19 mouse cellular contexts compared by ENCODE assay signal in the genomic region with DNA sequence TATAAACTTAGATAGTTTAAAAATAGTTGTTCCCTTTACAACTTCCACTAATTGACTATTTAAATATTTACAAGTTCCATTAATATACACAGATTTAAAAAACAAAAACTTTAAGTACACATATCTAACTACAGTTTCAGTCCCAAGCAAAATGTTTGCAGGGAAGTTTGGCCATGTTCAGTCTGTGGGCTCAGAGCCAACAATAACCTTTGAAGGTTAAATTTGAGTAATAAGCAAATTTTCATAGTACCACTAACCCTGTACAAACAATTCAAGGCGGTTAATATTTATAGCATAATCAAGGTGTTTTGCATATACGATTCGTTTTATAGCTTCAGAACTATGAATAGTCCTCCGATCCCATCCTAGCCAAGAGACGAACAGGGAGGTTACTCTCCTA.
DNase-seq lines count a peak whose midpoint lies in the region; ATAC-seq lines count a peak whose summit lies in the region.
"Had no signal": no experiment of that assay in that cellular context is flagged by ENCODE, and none has a peak within 500 bp of the region (broad histone marks: within the 10 kb centered on the region; RNA-seq: fewer than 3 reads in every experiment).

No protein-coding gene starts in this region.

- H3K4me3 ChIP-seq in kidney, embryonic 16.5 days (ENCODE audit: low read length) = peak overlapping the region; percentile 35
- H3K4me3 ChIP-seq in intestine, embryonic 14.5 days (ENCODE audit: low read depth, low read length) = 0 out of 2 replicates have a peak overlapping the region, but pooled peaks have one; percentile 18
- H3K4me3 ChIP-seq in stomach, embryonic 16.5 days (replicated peaks; ENCODE audit: low read length) = no peak overlapping the region
- H3K4me3 ChIP-seq: heart, embryonic 10.5 days; hindbrain, embryonic 15.5 days had no signal

- ATAC-seq in kidney, embryonic 16.5 days (ENCODE audit: low FRiP score, low TSS enrichment) = no peak
- ATAC-seq in intestine, embryonic 14.5 days (replicated peaks; ENCODE audit: low FRiP score, low TSS enrichment, low read depth) = no peak
- no peak for ATAC-seq in stomach, embryonic 16.5 days (ENCODE audit: insufficient read depth, low FRiP score)
- ATAC-seq: forebrain, postnatal 0 days; Patski had no signal

- H3K9me3 ChIP-seq in kidney, embryonic 16.5 days (ENCODE audit: low read length) = peaks cover 2% of the 10 kb centered on the region; the same call in 1 of the 2 replicates
- peaks cover 3% of the 10 kb centered on the region for H3K9me3 ChIP-seq in intestine, embryonic 14.5 days (ENCODE audit: control insufficient read depth, low read length)
- no peaks in the 10 kb centered on the region; the same call in 1 of the 2 replicates for H3K9me3 ChIP-seq in stomach, embryonic 16.5 days (replicated peaks; ENCODE audit: control insufficient read depth, low read length)
- H3K9me3 ChIP-seq: heart, embryonic 10.5 days; hindbrain, embryonic 15.5 days had no signal

- WGBS in kidney, embryonic 16.5 days = 71% methylated on average over 5 of the region's 5 CpGs
- 75% methylated on average over 5 of the region's 5 CpGs for WGBS in intestine, embryonic 14.5 days
- 78% methylated on average over 5 of the region's 5 CpGs for WGBS in stomach, embryonic 16.5 days

- H3K36me3 ChIP-seq in kidney, embryonic 16.5 days (ENCODE audit: insufficient read depth, low read length) = no peaks in the 10 kb centered on the region
- no peaks in the 10 kb centered on the region for H3K36me3 ChIP-seq in intestine, embryonic 14.5 days (ENCODE audit: control insufficient read depth, insufficient read depth, low read length)
- H3K36me3 ChIP-seq in stomach, embryonic 16.5 days (ENCODE audit: control insufficient read depth, insufficient read depth, low read length) = no peaks in the 10 kb centered on the region
- H3K36me3 ChIP-seq: hindbrain, embryonic 15.5 days had no signal

- no peaks in the 10 kb centered on the region for H3K27me3 ChIP-seq in kidney, embryonic 16.5 days (ENCODE audit: insufficient read depth, low read length)
- no peaks in the 10 kb centered on the region for H3K27me3 ChIP-seq in intestine, embryonic 14.5 days (replicated peaks; ENCODE audit: control insufficient read depth, insufficient read depth, low read length)
- no peaks in the 10 kb centered on the region for H3K27me3 ChIP-seq in stomach, embryonic 16.5 days (ENCODE audit: control insufficient read depth, insufficient read depth, low read length)
- H3K27me3 ChIP-seq: hindbrain, embryonic 15.5 days; Patski had no signal

- H3K9ac ChIP-seq in kidney, embryonic 16.5 days (replicated peaks; ENCODE audit: low read length) = no peak overlapping the region
- no peak overlapping the region for H3K9ac ChIP-seq in intestine, embryonic 14.5 days (ENCODE audit: low read length)
- H3K9ac ChIP-seq in stomach, embryonic 16.5 days (ENCODE audit: low read length) = no peak overlapping the region
- H3K9ac ChIP-seq: forebrain, postnatal 0 days; hindbrain, embryonic 15.5 days had no signal

- H3K27ac ChIP-seq in kidney, embryonic 16.5 days (ENCODE audit: low read length) = peak overlapping the region; percentile 82; the same call in 1 of the 2 replicates
- peak overlapping the region; percentile 77 for H3K27ac ChIP-seq in intestine, embryonic 14.5 days (ENCODE audit: low read depth)
- peak overlapping the region; percentile 40 for H3K27ac ChIP-seq in stomach, embryonic 16.5 days (ENCODE audit: low read length)
- H3K27ac ChIP-seq: heart, embryonic 10.5 days; hindbrain, embryonic 15.5 days had no signal

- H3K4me1 ChIP-seq in kidney, embryonic 16.5 days (ENCODE audit: insufficient read depth, low read length) = peaks cover 8% of the 10 kb centered on the region; the same call in 1 of the 2 replicates
- H3K4me1 ChIP-seq in intestine, embryonic 14.5 days (replicated peaks; ENCODE audit: control insufficient read depth, insufficient read depth, low read length) = peaks cover 14% of the 10 kb centered on the region
- H3K4me1 ChIP-seq in stomach, embryonic 16.5 days (ENCODE audit: control insufficient read depth, insufficient read depth, low read length) = peaks cover 16% of the 10 kb centered on the region; the same call in 1 of the 2 replicates
- H3K4me1 ChIP-seq: hindbrain, embryonic 15.5 days had no signal

- H3K4me2 ChIP-seq in kidney, embryonic 16.5 days (replicated peaks; ENCODE audit: low read depth, low read length) = peak overlapping the region; percentile 32
- H3K4me2 ChIP-seq in intestine, embryonic 14.5 days (ENCODE audit: low read length) = peak overlapping the region; percentile 39
- H3K4me2 ChIP-seq in stomach, embryonic 16.5 days (ENCODE audit: low read depth, low read length) = no peak overlapping the region
- H3K4me2 ChIP-seq: hindbrain, embryonic 15.5 days; midbrain, embryonic 11.5 days had no signal

- peak; percentile 38 for DNase-seq in adrenal gland, postnatal 14 days
- DNase-seq in adrenal gland, adult 18-20 months (ENCODE audit: low spot score in 2 of 2) = no peak
- DNase-seq in kidney, postnatal 14 days = no peak
- DNase-seq in intestine, embryonic 14.5 days (ENCODE audit: low spot score) = no peak
- DNase-seq in Muller cell, postnatal 12 days (ENCODE audit: inconsistent ontology term) = no peak
- DNase-seq: adrenal gland, adult 2 months; cerebellum, adult 11-12 months; cerebellum, postnatal 14 days; forebrain, postnatal 0 days; layer of hippocampus, postnatal 36 days; lung, postnatal 10 days; thymus, adult 2 months; thymus, postnatal 4 days had no signal
